Mouse (Mus musculus) midbrain, embryonic 11.5 days (tissue): ENCODE data around the gene Ajuba. TPM values are rescaled to one million over a fixed set of nuclear protein-coding genes. Genes with fewer than 3 reads are reported as not detected.

ENCODE experiments used
- ATAC-seq: fragments of 200-750 bp; cut with Nextera tagmentation; 2 replicates; pipeline ENCODE4 v1.8.0; 2017; ENCODE audit warnings: moderate TSS enrichment, moderate library complexity; ENCODE audit not compliant: low FRiP score
- DNase-seq: peaks from one replicate; pipeline ENCODE4 v3.0.0; 2015; ENCODE audit warnings: low spot score; ENCODE audit errors: missing footprints
- H3K27ac ChIP-seq: fragments of 300-500 bp; sonication (generic); 2 replicates; pipeline ENCODE4 v1.5.1; 2014; ENCODE audit warnings: low read depth, low read length
- H3K27me3 ChIP-seq: fragments of 300-500 bp; sonication (generic); 2 replicates; pipeline ENCODE4 v1.6.1; 2014; ENCODE audit warnings: mild to moderate bottlenecking, low read length, moderate library complexity, mixed read lengths; ENCODE audit not compliant: control insufficient read depth, insufficient read depth
- H3K36me3 ChIP-seq: fragments of 300-500 bp; sonication (generic); 2 replicates; pipeline ENCODE4 v1.6.1; 2014; ENCODE audit warnings: mild to moderate bottlenecking, low read length, moderate library complexity, mixed read lengths; ENCODE audit not compliant: control insufficient read depth, insufficient read depth
- H3K4me1 ChIP-seq: fragments of 300-500 bp; sonication (generic); 2 replicates; pipeline ENCODE4 v1.6.1; 2014; ENCODE audit warnings: low read length; ENCODE audit not compliant: control insufficient read depth, insufficient read depth
- H3K4me2 ChIP-seq: fragments of 300-500 bp; sonication (generic); 2 replicates; pipeline ENCODE4 v1.6.1; 2014; ENCODE audit warnings: mild to moderate bottlenecking, moderate library complexity
- H3K4me3 ChIP-seq: fragments of 300-500 bp; sonication (generic); 2 replicates; pipeline ENCODE4 v1.5.1; 2014; ENCODE audit warnings: low read depth, low read length
- H3K9ac ChIP-seq: fragments of 300-500 bp; sonication (generic); 2 replicates; pipeline ENCODE4 v1.6.1; 2014; ENCODE audit warnings: low read length
- H3K9me3 ChIP-seq: fragments of 300-500 bp; sonication (generic); 2 replicates; pipeline ENCODE4 v1.6.1; 2016; ENCODE audit warnings: low read length; ENCODE audit not compliant: control insufficient read depth
- WGBS: fragments of 180-500 bp; shearing (Covaris S2); extraction: QIAGEN DNeasy Blood & Tissue Kit; methylation state at CpG from one replicate; pipeline ENCODE4 v1.1.7; 2014; 5-methylcytosine and 5-hydroxymethylcytosine counted together
- polyA plus RNA-seq: library from polyadenylated mRNA; unstranded; fragments of >200 nt; fragmentation: Nextera tagmentation; extraction: Ambion mirVana; gene quantifications from 2 replicates; pipeline ENCODE4 v1.2.1, GENCODE M21; 2014

Gene Ajuba
- polyA plus RNA-seq, 1 experiment from 2014 or later = 24.3 TPM

DNA sequence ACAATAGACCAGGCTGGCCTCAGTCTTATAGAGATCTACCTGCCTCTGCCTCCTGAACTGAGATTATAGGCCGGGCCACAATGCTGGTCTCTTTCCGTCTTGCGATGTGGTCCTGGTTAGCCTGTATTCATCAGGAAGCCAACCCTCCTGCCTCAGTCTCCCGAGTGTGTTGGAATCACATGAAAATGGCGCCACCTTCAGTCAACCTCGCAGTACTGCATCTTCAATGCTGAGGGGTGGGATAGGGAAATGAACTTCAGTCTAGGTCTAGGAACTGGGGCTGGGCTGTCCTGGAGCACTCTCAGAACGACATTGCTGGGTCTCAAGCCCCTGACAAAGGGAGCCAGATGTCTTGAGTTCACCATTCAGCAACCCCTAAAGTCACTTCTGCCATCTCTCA is 19.7 kb upstream of the Ajuba start:
- no peak overlapping the region for H3K4me2 ChIP-seq
- no peaks in the 10 kb centered on the region for H3K9me3 ChIP-seq
- H3K27me3 ChIP-seq = no peaks in the 10 kb centered on the region
- 77% methylated on average over 7 of the region's 7 CpGs for WGBS
- peak; percentile 86 for DNase-seq
- peaks cover 3% of the 10 kb centered on the region for H3K36me3 ChIP-seq
- ATAC-seq = no peak
- no peaks in the 10 kb centered on the region for H3K4me1 ChIP-seq
- H3K4me3 ChIP-seq = no peak overlapping the region
- H3K27ac ChIP-seq = no peak overlapping the region
- H3K9ac ChIP-seq = no peak overlapping the region

DNA sequence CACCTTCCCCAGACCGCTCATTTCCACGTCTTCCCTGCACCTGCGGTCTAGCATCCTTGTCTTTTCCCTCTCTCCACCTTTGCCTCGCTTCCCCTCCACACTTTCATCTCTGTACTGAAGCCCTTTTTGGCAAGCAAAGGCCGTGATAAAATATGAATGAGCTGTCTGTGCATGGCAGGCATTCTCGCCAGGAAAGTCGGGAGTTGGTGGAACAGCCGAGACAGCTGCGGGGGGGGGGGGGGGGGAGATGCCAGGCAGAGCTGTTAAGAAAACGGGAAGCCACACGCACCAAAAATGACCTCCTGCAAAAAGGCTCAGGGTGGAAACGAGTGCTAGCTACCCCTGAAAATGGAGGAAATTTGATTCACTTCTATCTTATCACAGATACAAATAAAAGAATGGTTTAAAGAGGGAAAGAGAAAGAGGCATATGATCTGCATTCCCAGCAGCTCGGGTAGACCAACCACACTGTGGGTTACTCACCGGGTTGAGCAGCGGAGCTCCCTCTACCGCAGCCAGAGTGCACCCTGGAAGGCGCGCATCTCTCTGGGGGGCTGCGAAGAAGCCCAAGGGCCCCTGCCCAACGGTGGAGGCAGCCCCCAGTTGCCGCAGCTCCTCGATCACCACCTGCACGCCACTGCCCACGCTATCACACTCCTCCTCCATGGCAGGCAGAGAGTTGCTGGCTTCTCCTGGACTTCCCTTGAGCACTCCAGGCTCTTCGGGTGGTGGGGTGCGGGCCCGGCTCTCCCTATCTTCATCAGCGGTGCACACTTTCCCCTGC is 17.5 kb upstream of the Ajuba start:
- H3K27me3 ChIP-seq = no peaks in the 10 kb centered on the region
- 70% methylated on average over 27 of the region's 28 CpGs for WGBS
- H3K4me3 ChIP-seq = no peak overlapping the region
- ATAC-seq (no peak), DNase-seq (no peak)
- no peaks in the 10 kb centered on the region for H3K4me1 ChIP-seq
- H3K27ac ChIP-seq = no peak overlapping the region
- H3K9ac ChIP-seq = no peak overlapping the region
- no peaks in the 10 kb centered on the region for H3K9me3 ChIP-seq
- H3K36me3 ChIP-seq = peaks cover 3% of the 10 kb centered on the region
- H3K4me2 ChIP-seq = no peak overlapping the region

DNA sequence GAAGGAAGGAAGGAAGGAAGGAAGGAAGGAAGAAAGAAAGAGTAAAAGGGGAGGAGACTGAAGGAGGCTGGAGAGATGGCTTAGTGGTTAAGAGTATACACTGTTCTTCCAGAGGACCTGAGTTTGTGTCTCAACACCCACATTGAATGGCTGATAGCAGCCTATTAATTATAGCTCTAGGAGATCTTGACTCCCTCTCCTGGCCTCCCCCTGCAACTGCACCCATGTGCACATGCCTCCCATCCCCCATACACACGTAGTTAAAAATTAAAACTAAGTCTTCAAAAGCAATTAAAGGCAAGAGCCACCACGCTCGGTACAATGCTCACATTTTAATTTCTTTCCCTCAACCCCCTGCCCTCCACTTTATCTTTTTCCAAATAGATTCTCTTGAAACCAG is 16.7 kb upstream of the Ajuba start:
- ATAC-seq = no peak
- no peak for DNase-seq
- H3K36me3 ChIP-seq = peaks cover 3% of the 10 kb centered on the region
- H3K4me3 ChIP-seq = no peak overlapping the region
- H3K27me3 ChIP-seq = no peaks in the 10 kb centered on the region
- H3K27ac ChIP-seq = no peak overlapping the region
- H3K4me2 ChIP-seq = no peak overlapping the region
- WGBS = 94% methylated on average over 3 of the region's 3 CpGs
- no peak overlapping the region for H3K9ac ChIP-seq
- H3K9me3 ChIP-seq = no peaks in the 10 kb centered on the region
- H3K4me1 ChIP-seq = no peaks in the 10 kb centered on the region

DNA sequence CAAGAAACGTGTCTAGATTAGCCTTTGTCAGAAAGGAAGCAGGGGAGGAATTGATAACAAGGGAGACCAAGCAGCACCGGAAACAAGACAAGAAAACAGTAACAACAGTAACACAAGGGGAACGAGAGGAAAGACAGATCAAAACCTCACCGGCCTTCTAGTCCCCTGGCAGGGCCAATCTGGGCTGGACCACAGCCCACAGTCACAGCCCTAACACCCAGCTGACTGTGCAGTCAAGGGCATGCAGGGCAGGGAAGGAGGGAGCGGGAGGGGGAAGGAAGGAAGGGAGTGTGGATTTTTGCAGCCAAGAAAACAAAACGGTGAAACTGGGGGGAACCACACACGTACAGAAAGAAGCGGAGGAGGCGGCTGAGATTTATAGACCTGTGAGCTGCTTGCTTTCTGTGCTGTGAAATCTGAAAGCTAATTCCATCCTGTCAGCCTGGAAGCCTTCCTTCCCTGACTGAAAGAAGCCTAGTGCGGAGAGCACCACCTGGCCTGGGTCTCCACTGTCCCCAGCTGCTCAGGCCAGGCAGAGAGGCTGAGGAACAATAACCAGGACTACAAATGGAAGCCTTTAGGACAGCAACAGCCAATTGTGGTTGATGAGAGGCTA is 15.1 kb upstream of the Ajuba start:
- Histone ChIP-seq H3K27me3 (no peaks in the 10 kb centered on the region), H3K9ac (no peak overlapping the region), H3K4me1 (no peaks in the 10 kb centered on the region), H3K4me2 (no peak overlapping the region), H3K27ac (peak overlapping the region; percentile 16; the same call in 1 of the 2 replicates), H3K9me3 (no peaks in the 10 kb centered on the region), H3K4me3 (no peak overlapping the region), H3K36me3 (peaks cover 3% of the 10 kb centered on the region)
- 80% methylated on average over 10 of the region's 10 CpGs for WGBS
- no peak for ATAC-seq
- no peak for DNase-seq

DNA sequence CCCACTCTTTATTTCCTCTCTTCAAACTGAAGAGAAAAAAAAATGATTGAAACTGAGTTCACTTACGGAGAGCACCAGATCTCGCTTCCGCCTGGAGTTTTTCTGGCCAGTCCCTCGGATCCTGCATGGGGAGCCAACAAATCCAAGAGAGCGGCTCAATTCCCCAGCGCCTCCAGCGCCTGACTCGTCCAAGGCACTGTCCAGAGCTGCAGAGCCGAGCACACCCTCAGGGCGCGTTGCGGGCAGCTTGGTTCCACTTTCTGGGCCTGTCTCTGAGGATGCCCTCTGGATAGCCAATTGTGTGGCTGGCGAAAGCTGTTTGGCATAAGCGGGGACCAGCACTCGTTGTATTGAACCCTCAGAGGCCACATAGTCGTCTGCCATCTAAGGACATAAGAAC is 13.7 kb upstream of the Ajuba start:
- H3K9me3 ChIP-seq = no peaks in the 10 kb centered on the region
- H3K9ac ChIP-seq = no peak overlapping the region
- ATAC-seq (no peak), DNase-seq (no peak)
- 90% methylated on average over 16 of the region's 16 CpGs for WGBS
- no peaks in the 10 kb centered on the region for H3K27me3 ChIP-seq
- H3K4me3 ChIP-seq = no peak overlapping the region
- H3K36me3 ChIP-seq = peaks cover 3% of the 10 kb centered on the region
- H3K4me2 ChIP-seq = no peak overlapping the region
- H3K4me1 ChIP-seq = no peaks in the 10 kb centered on the region
- no peak overlapping the region for H3K27ac ChIP-seq

DNA sequence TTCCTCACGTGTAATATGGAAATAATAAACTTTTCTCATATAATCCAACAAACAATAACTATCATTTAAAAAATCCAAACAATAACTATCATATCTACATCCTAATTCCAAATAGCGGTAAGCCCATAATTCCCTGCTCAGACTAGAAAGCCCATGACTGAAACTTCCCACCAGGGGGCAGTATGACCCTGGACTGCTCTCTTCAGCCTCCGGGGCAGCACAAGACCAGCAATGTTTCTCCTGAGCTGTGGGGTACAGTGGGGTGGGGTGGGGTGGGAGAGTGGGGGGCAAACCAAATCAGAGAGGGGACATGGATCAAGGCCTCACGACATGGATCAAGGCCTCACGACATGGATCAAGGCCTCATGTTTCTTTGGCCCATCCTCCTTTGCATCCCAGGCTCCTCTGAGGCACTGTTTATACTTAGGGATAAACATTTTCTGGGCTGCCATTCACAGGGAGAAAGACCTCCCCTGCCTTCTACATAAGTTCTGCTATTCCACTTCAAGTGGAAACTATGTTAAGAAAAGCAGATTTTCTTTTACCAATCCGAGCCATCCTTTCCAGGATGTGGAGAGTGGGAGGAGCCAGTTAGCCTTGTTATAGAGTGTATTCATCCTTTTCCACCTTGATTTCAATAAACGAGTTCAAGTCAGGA is 6.5 kb upstream of the Ajuba start:
- Histone ChIP-seq H3K9me3 (no peaks in the 10 kb centered on the region), H3K36me3 (no peaks in the 10 kb centered on the region), H3K27me3 (no peaks in the 10 kb centered on the region), H3K27ac (no peak overlapping the region), H3K4me1 (no peaks in the 10 kb centered on the region), H3K9ac (no peak overlapping the region), H3K4me3 (no peak overlapping the region), H3K4me2 (no peak overlapping the region)
- 40% methylated on average over 7 of the region's 7 CpGs for WGBS
- DNase-seq (peak; percentile 91), ATAC-seq (peak; percentile 65; the same call in 1 of the 2 replicates)

DNA sequence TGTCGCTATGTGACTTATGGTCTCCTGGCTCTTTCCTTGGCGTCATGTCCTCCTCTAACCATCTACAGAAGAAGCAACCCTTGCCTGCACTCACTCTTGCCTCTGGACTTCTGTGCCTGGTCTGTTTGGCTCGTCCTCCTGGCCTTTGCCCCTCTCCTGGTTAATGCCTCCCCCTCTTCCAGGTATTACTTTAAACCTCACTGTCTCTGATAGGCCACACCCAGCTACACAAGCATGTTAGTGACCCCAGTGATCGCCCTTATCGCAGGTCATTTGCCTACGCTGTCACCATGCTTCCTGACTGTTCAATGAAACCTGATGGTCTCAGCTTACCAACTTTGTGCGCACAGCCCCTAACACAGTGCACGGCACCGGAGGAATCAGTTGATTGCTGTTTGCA is 5.2 kb upstream of the Ajuba start:
- H3K4me2 ChIP-seq = no peak overlapping the region
- no peak overlapping the region for H3K4me3 ChIP-seq
- ATAC-seq (no peak), DNase-seq (no peak)
- H3K36me3 ChIP-seq = no peaks in the 10 kb centered on the region
- no peaks in the 10 kb centered on the region for H3K27me3 ChIP-seq
- WGBS = 91% methylated on average over 9 of the region's 9 CpGs
- H3K4me1 ChIP-seq = 0 out of 2 replicates have a peak, but pooled peaks cover 3% of the 10 kb centered on the region
- no peaks in the 10 kb centered on the region for H3K9me3 ChIP-seq
- no peak overlapping the region for H3K27ac ChIP-seq
- no peak overlapping the region for H3K9ac ChIP-seq

DNA sequence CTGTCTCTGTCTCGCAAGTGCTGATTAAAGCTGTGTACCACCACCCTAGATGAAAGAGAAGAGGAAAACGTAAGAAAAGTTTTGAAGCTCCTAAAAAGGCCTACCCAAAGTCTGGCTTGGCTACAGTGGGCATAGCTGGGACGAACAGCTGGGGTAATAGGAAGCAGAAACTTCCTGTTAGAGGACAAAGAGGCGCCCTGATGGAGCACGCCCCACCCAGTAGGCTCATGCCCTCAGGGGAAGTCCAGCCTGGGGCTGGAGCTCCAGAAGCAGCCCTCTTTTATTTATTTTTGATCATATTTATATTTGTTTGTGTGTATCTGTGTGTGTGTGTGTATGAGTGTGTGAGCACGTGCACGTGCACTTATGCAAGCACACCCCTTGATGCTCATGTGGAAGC is 2.3 kb upstream of the Ajuba start:
- ATAC-seq (no peak), DNase-seq (no peak)
- Histone ChIP-seq H3K9ac (no peak overlapping the region), H3K4me3 (no peak overlapping the region), H3K27me3 (no peaks in the 10 kb centered on the region), H3K4me1 (peaks cover 13% of the 10 kb centered on the region), H3K9me3 (no peaks in the 10 kb centered on the region), H3K4me2 (no peak overlapping the region), H3K36me3 (no peaks in the 10 kb centered on the region), H3K27ac (no peak overlapping the region)
- 88% methylated on average over 7 of the region's 7 CpGs for whole genome bisulfite sequencing

DNA sequence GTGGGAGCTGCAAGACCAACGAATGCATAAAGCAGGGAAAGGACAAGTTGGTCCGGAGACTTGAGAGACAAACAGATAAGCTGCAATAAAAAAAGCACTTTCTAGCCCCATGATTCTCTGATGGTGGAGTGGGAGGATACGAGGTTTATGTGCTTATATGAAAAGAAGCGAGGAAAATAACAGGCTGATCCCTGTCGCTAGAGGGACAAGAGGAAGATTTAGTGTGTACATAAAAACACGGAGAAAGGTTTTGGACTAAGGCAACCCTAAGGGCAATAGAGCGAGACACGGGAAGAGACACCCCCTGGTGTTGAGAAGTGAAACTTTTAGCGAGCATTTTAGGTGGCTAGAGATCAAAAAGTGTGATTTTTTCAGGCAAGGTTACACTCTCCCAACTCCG is 705 bp upstream of the Ajuba start:
- DNase-seq = no peak
- peak overlapping the region; percentile 78 for H3K27ac ChIP-seq
- no peaks in the 10 kb centered on the region for H3K9me3 ChIP-seq
- peak overlapping the region; percentile 91 for H3K4me3 ChIP-seq
- H3K9ac ChIP-seq = peak overlapping the region; percentile 94
- no peaks in the 10 kb centered on the region for H3K27me3 ChIP-seq
- H3K4me2 ChIP-seq = peak overlapping the region; percentile 81
- ATAC-seq = no peak
- no peaks in the 10 kb centered on the region for H3K36me3 ChIP-seq
- peaks cover 29% of the 10 kb centered on the region for H3K4me1 ChIP-seq
- 2% methylated on average over 10 of the region's 10 CpGs for WGBS
